Mouse (Mus musculus): ENCODE measurements around the gene Fkbp1a.

Fkbp1a gene

GRCm38 (mm10) chr2:151542323-151543062 lies at the start of gene Fkbp1a:
Fkbp1a (plus strand) TSS chr2:151542483.
- peak; percentile 92 for DNase-seq (ENCODE audit: low spot score)

- DNase-seq (ENCODE audit: low spot score) = peak; percentile 88
These were observed 48.1 kb upstream of the Fkbp1a start, which contains the start of gene Nsfl1c for GRCm38 (mm10) chr2:151494035-151494803. Nsfl1c (plus strand) TSS chr2:151494182.

GRCm38 (mm10) chr2:151498358-151498757 lies 43.9 kb upstream of the Fkbp1a start:
- no peak for DNase-seq (ENCODE audit: low spot score)

GRCm38 (mm10) chr2:151500442-151501007 lies 41.8 kb upstream of the Fkbp1a start:
- no peak for DNase-seq (ENCODE audit: low spot score)

GRCm38 (mm10) chr2:151504226-151504625 lies 38.1 kb upstream of the Fkbp1a start:
- DNase-seq (ENCODE audit: low spot score) = no peak

GRCm38 (mm10) chr2:151512199-151512598 lies 30.1 kb upstream of the Fkbp1a start:
- DNase-seq (ENCODE audit: low spot score) = no peak

GRCm38 (mm10) chr2:151513525-151514285 lies 28.6 kb upstream of the Fkbp1a start:
- DNase-seq (ENCODE audit: low spot score) = no peak

GRCm38 (mm10) chr2:151519000-151519399 lies 23.3 kb upstream of the Fkbp1a start:
- no peak for DNase-seq (ENCODE audit: low spot score)

- DNase-seq (ENCODE audit: low spot score) = no peak
These were observed 17.8 kb upstream of the Fkbp1a start for GRCm38 (mm10) chr2:151524324-151525041.

GRCm38 (mm10) chr2:151525520-151525919 lies 16.8 kb upstream of the Fkbp1a start:
- DNase-seq (ENCODE audit: low spot score) = no peak

GRCm38 (mm10) chr2:151528066-151528465 lies 14.2 kb upstream of the Fkbp1a start:
- no peak for DNase-seq (ENCODE audit: low spot score)

- no peak for DNase-seq (ENCODE audit: low spot score)
These were observed 13.1 kb upstream of the Fkbp1a start for GRCm38 (mm10) chr2:151529169-151529568.

GRCm38 (mm10) chr2:151530378-151531230 lies 11.7 kb upstream of the Fkbp1a start:
- DNase-seq (ENCODE audit: low spot score) = peak; percentile 36

GRCm38 (mm10) chr2:151533632-151534031 lies 8.7 kb upstream of the Fkbp1a start:
- DNase-seq (ENCODE audit: low spot score) = no peak

- peak; percentile 58 for DNase-seq (ENCODE audit: low spot score)
These were observed 6.2 kb upstream of the Fkbp1a start for GRCm38 (mm10) chr2:151535961-151536617.

- peak; percentile 71 for DNase-seq (ENCODE audit: low spot score)
These were observed 5.7 kb upstream of the Fkbp1a start for GRCm38 (mm10) chr2:151536618-151536974.

GRCm38 (mm10) chr2:151538646-151539045 lies 3.6 kb upstream of the Fkbp1a start:
- DNase-seq (ENCODE audit: low spot score) = no peak

- peak; percentile 53 for DNase-seq (ENCODE audit: low spot score)
These were observed 996 bp downstream of the Fkbp1a start for GRCm38 (mm10) chr2:151543063-151543895.

GRCm38 (mm10) chr2:151544673-151545072 lies 2.4 kb downstream of the Fkbp1a start:
- DNase-seq (ENCODE audit: low spot score) = no peak

All from yolk sac, embryonic 10.5 days (tissue).